Mouse (Mus musculus) embryonic fibroblast, embryonic 13.5 days (primary cell): Measurements from ENCODE around the gene Ppp1r13l.

Experiments
- CTCF ChIP-seq: IDR thresholded peaks from 2 replicates; pipeline ENCODE4 v1.5.1; 2011; ENCODE audit warnings: mild to moderate bottlenecking, control low read depth, low read length, moderate library complexity, borderline replicate concordance; ENCODE audit not compliant: insufficient read depth
- POLR2A ChIP-seq: IDR thresholded peaks from 2 replicates; pipeline ENCODE4 v1.6.1; 2011; ENCODE audit warnings: low read depth, mild to moderate bottlenecking, control low read depth, low read length, moderate library complexity

GRCm38 (mm10) chr7:19378049-19378448 lies 18.5 kb downstream of the Ppp1r13l start:
- TF ChIP-seq POLR2A (no peak), CTCF (no peak)
